Mouse (Mus musculus): ENCODE measurements at regions not wholly inside any gene's neighbourhood (a gene's known extent, or its start where the extent isn't known, plus 50 kb on each side); places are given as distances from the start of the nearest gene placed in this dataset.

DNA sequence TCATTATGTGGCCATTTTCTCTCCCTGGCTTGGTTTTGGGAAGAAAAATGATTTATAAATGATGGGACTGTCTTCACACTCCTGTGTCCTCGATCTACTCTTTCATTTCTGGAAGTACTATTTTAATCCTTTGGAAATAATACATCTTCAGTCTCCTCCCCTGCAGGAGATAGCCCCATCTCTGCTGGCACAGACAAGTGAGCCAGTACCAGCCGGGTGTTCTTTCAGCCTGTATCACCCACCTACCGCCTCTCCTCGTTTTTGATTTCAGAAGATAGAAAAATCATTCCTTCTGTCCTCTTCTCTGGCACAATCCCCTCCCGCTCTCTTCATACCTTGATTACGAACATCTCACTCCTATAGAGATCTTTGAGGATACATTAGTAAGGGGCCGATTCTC is 140.4 kb upstream of the Gm10131 start:
- TF ChIP-seq CTCF (IDR thresholded peaks at IDR 0.05; ENCODE audit: extremely low read depth, insufficient read depth, low read length) (no peak), POLR2A (IDR thresholded peaks at IDR 0.05; ENCODE audit: extremely low read depth, insufficient read depth, low read length) (no peak)

All from cortical plate, adult 2 months (tissue).